Mouse (Mus musculus) heart, embryonic 16.5 days (tissue): Measurements from ENCODE around the gene Slx1b. TPM values are rescaled to one million over a fixed set of nuclear protein-coding genes. Genes with fewer than 3 reads are reported as not detected.

Experiments used
- ATAC-seq: fragments of 200-750 bp; cut with Nextera tagmentation; replicated peaks from 2 replicates; pipeline ENCODE4 v1.8.0; 2017; ENCODE audit warnings: moderate number of reproducible peaks; ENCODE audit not compliant: insufficient read depth, low FRiP score; ENCODE audit errors: extremely low read depth
- H3K27ac ChIP-seq: fragments of 300-500 bp; sonication (generic); 2 replicates; pipeline ENCODE4 v1.5.1; 2014; ENCODE audit warnings: mild to moderate bottlenecking, low read length, control low read depth, moderate library complexity
- H3K27me3 ChIP-seq: fragments of 300-500 bp; sonication (generic); 2 replicates; pipeline ENCODE4 v1.6.1; 2014; ENCODE audit warnings: low read length, mixed read lengths; ENCODE audit not compliant: control insufficient read depth, insufficient read depth
- H3K36me3 ChIP-seq: fragments of 300-500 bp; sonication (generic); 2 replicates; pipeline ENCODE4 v1.6.1; 2014; ENCODE audit not compliant: control insufficient read depth, insufficient read depth
- H3K4me1 ChIP-seq: fragments of 300-500 bp; sonication (generic); 2 replicates; pipeline ENCODE4 v1.6.1; 2014; ENCODE audit warnings: low read length, mixed read lengths; ENCODE audit not compliant: control insufficient read depth, insufficient read depth
- H3K4me2 ChIP-seq: fragments of 300-500 bp; sonication (generic); 2 replicates; pipeline ENCODE4 v1.6.1; 2014; ENCODE audit warnings: low read depth, mild to moderate bottlenecking, control low read depth, low read length
- H3K4me3 ChIP-seq: fragments of 300-500 bp; sonication (generic); 2 replicates; pipeline ENCODE4 v1.5.1; 2014; ENCODE audit warnings: mild to moderate bottlenecking, control low read depth, low read length
- H3K9ac ChIP-seq: fragments of 300-500 bp; sonication (generic); 2 replicates; pipeline ENCODE4 v1.6.1; 2014; ENCODE audit warnings: low read length, control low read depth
- H3K9me3 ChIP-seq: fragments of 300-500 bp; sonication (generic); replicated peaks from 2 replicates; pipeline ENCODE4 v1.6.1; 2016; ENCODE audit warnings: low read length; ENCODE audit not compliant: control insufficient read depth
- WGBS: fragments of 180-500 bp; shearing (Covaris S2); extraction: QIAGEN DNeasy Blood & Tissue Kit; methylation state at CpG from one replicate; pipeline ENCODE4 v1.1.7; 2014; 5-methylcytosine and 5-hydroxymethylcytosine counted together
- polyA plus RNA-seq: library from polyadenylated mRNA; unstranded; fragments of >200 nt; fragmentation: Nextera tagmentation; extraction: Ambion mirVana; gene quantifications from 2 replicates; pipeline ENCODE4 v1.2.1, GENCODE M21; 2015

Slx1b gene
- polyA plus RNA-seq, 1 experiment from 2014 or later, result 6.6 TPM

GRCm38 (mm10) chr7:126725077-126725476 is 29.5 kb upstream of the Slx1b start:
- Histone ChIP-seq H3K4me2 (no peak overlapping the region), H3K27ac (no peak overlapping the region), H3K4me3 (no peak overlapping the region), H3K9ac (no peak overlapping the region), H3K27me3 (no peaks in the 10 kb centered on the region; the same call in 1 of the 2 replicates), H3K36me3 (no peaks in the 10 kb centered on the region), H3K4me1 (no peaks in the 10 kb centered on the region), H3K9me3 (no peaks in the 10 kb centered on the region)
- 61% methylated on average over 3 of the region's 3 CpGs for WGBS
- no peak for ATAC-seq

GRCm38 (mm10) chr7:126721635-126722034 is 26.1 kb upstream of the Slx1b start:
- H3K4me2 ChIP-seq, result no peak overlapping the region
- 93% methylated on average over 13 of the region's 13 CpGs for WGBS
- no peak for ATAC-seq
- 0 out of 2 replicates have a peak, but pooled peaks cover 2% of the 10 kb centered on the region for H3K9me3 ChIP-seq
- H3K27ac ChIP-seq, result no peak overlapping the region
- no peak overlapping the region for H3K9ac ChIP-seq
- H3K4me1 ChIP-seq, result no peaks in the 10 kb centered on the region
- no peaks in the 10 kb centered on the region for H3K36me3 ChIP-seq
- no peak overlapping the region for H3K4me3 ChIP-seq
- no peaks in the 10 kb centered on the region for H3K27me3 ChIP-seq

GRCm38 (mm10) chr7:126718787-126719337 is 23.3 kb upstream of the Slx1b start:
- no peaks in the 10 kb centered on the region for H3K27me3 ChIP-seq
- no peak overlapping the region for H3K27ac ChIP-seq
- H3K4me3 ChIP-seq, result no peak overlapping the region
- 0 out of 2 replicates have a peak, but pooled peaks cover 2% of the 10 kb centered on the region for H3K9me3 ChIP-seq
- ATAC-seq, result no peak
- no peaks in the 10 kb centered on the region for H3K4me1 ChIP-seq
- WGBS, result 91% methylated on average over 5 of the region's 5 CpGs
- no peaks in the 10 kb centered on the region for H3K36me3 ChIP-seq
- no peak overlapping the region for H3K9ac ChIP-seq
- H3K4me2 ChIP-seq, result no peak overlapping the region

GRCm38 (mm10) chr7:126717566-126717965 is 22.0 kb upstream of the Slx1b start:
- Histone ChIP-seq H3K36me3 (no peaks in the 10 kb centered on the region), H3K9me3 (0 out of 2 replicates have a peak, but pooled peaks cover 2% of the 10 kb centered on the region), H3K4me1 (no peaks in the 10 kb centered on the region), H3K4me3 (no peak overlapping the region), H3K9ac (no peak overlapping the region), H3K4me2 (no peak overlapping the region), H3K27ac (no peak overlapping the region), H3K27me3 (no peaks in the 10 kb centered on the region)
- no peak for ATAC-seq
- 81% methylated on average over 3 of the region's 3 CpGs for WGBS

- Histone ChIP-seq H3K27me3 (no peaks in the 10 kb centered on the region), H3K4me2 (no peak overlapping the region), H3K4me3 (no peak overlapping the region), H3K9me3 (0 out of 2 replicates have a peak, but pooled peaks cover 2% of the 10 kb centered on the region), H3K4me1 (no peaks in the 10 kb centered on the region), H3K9ac (no peak overlapping the region), H3K27ac (no peak overlapping the region), H3K36me3 (no peaks in the 10 kb centered on the region)
- ATAC-seq, result no peak
- 71% methylated on average over 4 of the region's 4 CpGs for WGBS
These were observed 20.1 kb upstream of the Slx1b start for GRCm38 (mm10) chr7:126715679-126716078.

GRCm38 (mm10) chr7:126711910-126712309 is 16.3 kb upstream of the Slx1b start:
- 65% methylated on average over 3 of the region's 3 CpGs for WGBS

GRCm38 (mm10) chr7:126710266-126710665 is 14.7 kb upstream of the Slx1b start:
- Histone ChIP-seq H3K27ac (no peak overlapping the region), H3K27me3 (0 out of 2 replicates have a peak, but pooled peaks cover 3% of the 10 kb centered on the region), H3K4me1 (no peaks in the 10 kb centered on the region), H3K9me3 (peaks cover 6% of the 10 kb centered on the region; the same call in 1 of the 2 replicates), H3K4me3 (no peak overlapping the region), H3K36me3 (no peaks in the 10 kb centered on the region), H3K9ac (no peak overlapping the region), H3K4me2 (no peak overlapping the region)
- 65% methylated on average over 4 of the region's 4 CpGs for WGBS
- no peak for ATAC-seq

More at GRCm38 (mm10) chr7:126711910-126712309, 16.3 kb upstream of the Slx1b start:
- no peak overlapping the region for H3K4me2 ChIP-seq
- H3K9me3 ChIP-seq, result peaks cover 6% of the 10 kb centered on the region; the same call in 1 of the 2 replicates
- H3K9ac ChIP-seq, result no peak overlapping the region
- H3K27me3 ChIP-seq, result no peaks in the 10 kb centered on the region
- H3K36me3 ChIP-seq, result no peaks in the 10 kb centered on the region
- peak; percentile 28; the same call in 1 of the 2 replicates for ATAC-seq
- no peak overlapping the region for H3K4me3 ChIP-seq
- no peaks in the 10 kb centered on the region for H3K4me1 ChIP-seq
- H3K27ac ChIP-seq, result no peak overlapping the region

GRCm38 (mm10) chr7:126708175-126708952 is 12.8 kb upstream of the Slx1b start:
- Histone ChIP-seq H3K9ac (no peak overlapping the region), H3K27me3 (peaks cover 18% of the 10 kb centered on the region), H3K9me3 (peaks cover 6% of the 10 kb centered on the region; the same call in 1 of the 2 replicates), H3K27ac (no peak overlapping the region), H3K4me2 (no peak overlapping the region), H3K36me3 (no peaks in the 10 kb centered on the region), H3K4me1 (peaks cover 10% of the 10 kb centered on the region), H3K4me3 (no peak overlapping the region)
- 78% methylated on average over 10 of the region's 10 CpGs for WGBS
- ATAC-seq, result no peak
